Mouse (Mus musculus): ENCODE measurements around the gene Mtap. TPM values are rescaled to one million over a fixed set of nuclear protein-coding genes. Genes with fewer than 3 reads are reported as not detected.

Mtap gene
- total and polyA plus RNA-seq, 2 experiments from 2014 or later, result 8.1 to 18.0 TPM

GRCm38 (mm10) chr4:89172873-89173605, 36.1 kb downstream of the Mtap start:
- peak; percentile 92 for ATAC-seq
- H3K27ac ChIP-seq (ENCODE audit: low read depth, low read length), result no peak overlapping the region
- WGBS, result 80% methylated on average over 14 of the region's 14 CpGs

DNA sequence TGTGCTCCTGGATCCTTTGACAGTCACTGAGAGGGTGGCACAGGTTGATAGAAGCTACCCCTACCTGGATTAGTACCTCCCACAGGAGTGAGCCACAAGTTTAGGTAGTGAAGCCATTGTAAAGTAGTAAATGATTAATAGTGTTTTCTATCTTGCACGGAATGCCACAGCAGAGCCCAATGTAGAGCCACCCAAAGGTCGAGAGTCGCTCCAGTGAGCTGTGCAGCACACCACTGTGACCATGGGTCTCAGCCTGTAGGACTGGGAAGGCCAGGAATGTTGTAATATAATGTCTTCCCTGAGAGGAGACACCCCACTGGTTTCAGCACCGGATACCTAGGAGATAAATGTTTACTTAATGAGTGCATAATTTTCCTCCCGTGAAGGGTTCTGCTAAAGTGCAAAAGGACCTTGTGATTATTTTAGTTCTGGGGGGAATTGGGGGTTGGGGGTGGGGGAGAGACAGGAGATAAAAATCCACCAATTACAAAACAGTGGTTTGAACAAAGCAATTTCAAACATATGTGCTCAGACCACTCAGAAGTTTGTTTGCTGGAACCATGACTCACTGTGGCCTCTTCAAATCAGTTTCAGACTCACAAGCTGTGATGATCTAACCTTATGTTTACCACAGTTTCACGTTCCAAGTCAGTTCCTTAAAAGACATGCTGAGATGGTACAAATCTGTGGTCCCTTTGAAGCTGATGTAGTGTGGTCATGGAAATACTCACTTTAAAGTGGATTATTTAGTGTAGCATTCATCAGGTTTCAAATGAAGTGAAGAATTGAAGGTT, 40.8 kb downstream of the Mtap start:
- Histone ChIP-seq H3K4me3 (ENCODE audit: low read depth, low read length) (no peak overlapping the region), H3K36me3 (ENCODE audit: insufficient read depth) (peaks cover 25% of the 10 kb centered on the region), H3K9ac (no peak overlapping the region), H3K27ac (ENCODE audit: low read depth, low read length) (no peak overlapping the region), H3K4me2 (ENCODE audit: low read depth) (no peak overlapping the region), H3K4me1 (ENCODE audit: insufficient read depth) (no peaks in the 10 kb centered on the region), H3K27me3 (ENCODE audit: insufficient read depth, low read length) (no peaks in the 10 kb centered on the region), H3K9me3 (ENCODE audit: low read length) (no peaks in the 10 kb centered on the region)
- DNase-seq, result no peak
- ATAC-seq, result no peak
- TF ChIP-seq CTCF (IDR thresholded peaks at IDR 0.05; ENCODE audit: low read depth), result no peak
- 90% methylated on average over 6 of the region's 6 CpGs for WGBS

More at GRCm38 (mm10) chr4:89172873-89173605, 36.1 kb downstream of the Mtap start:
- no peak for TF ChIP-seq CTCF (IDR thresholded peaks at IDR 0.05; ENCODE audit: low read depth)
- Histone ChIP-seq H3K4me3 (ENCODE audit: low read depth, low read length) (no peak overlapping the region), H3K4me1 (ENCODE audit: insufficient read depth) (no peaks in the 10 kb centered on the region), H3K9me3 (ENCODE audit: low read length) (no peaks in the 10 kb centered on the region), H3K9ac (no peak overlapping the region), H3K36me3 (ENCODE audit: insufficient read depth) (peaks cover 12% of the 10 kb centered on the region), H3K4me2 (ENCODE audit: low read depth) (no peak overlapping the region), H3K27me3 (ENCODE audit: insufficient read depth, low read length) (no peaks in the 10 kb centered on the region)
- DNase-seq, result peak; percentile 43

DNA sequence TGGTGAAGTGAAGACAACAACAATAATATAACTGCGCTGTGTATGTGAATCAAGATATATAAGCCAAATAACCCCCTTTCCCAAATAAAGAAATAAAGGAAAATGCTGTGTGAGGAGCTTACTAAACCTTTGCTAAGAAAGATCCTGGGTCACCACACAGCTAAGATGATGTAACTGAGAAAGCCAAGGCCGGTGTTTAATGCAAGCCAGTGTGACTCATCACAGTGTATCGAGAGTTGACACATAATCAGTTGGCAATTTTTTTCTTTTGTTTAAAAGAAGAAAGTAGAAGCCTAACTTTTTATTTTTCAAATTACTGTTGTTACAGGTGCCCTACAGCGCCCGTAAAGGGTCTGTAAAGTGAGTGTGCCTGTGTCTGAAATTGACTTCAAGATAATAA, 43.2 kb downstream of the Mtap start:
- no peak overlapping the region for H3K4me3 ChIP-seq (ENCODE audit: low read depth, low read length)
- no peaks in the 10 kb centered on the region for H3K9me3 ChIP-seq (ENCODE audit: low read length)
- H3K36me3 ChIP-seq (ENCODE audit: insufficient read depth), result peaks cover 21% of the 10 kb centered on the region
- ATAC-seq (no peak), DNase-seq (no peak)
- H3K27ac ChIP-seq (ENCODE audit: low read depth, low read length), result no peak overlapping the region
- TF ChIP-seq CTCF (IDR thresholded peaks at IDR 0.05; ENCODE audit: low read depth), result no peak
- H3K9ac ChIP-seq, result no peak overlapping the region
- H3K4me2 ChIP-seq (ENCODE audit: low read depth), result no peak overlapping the region
- H3K27me3 ChIP-seq (ENCODE audit: insufficient read depth, low read length), result no peaks in the 10 kb centered on the region
- 97% methylated on average over 5 of the region's 5 CpGs for WGBS
- H3K4me1 ChIP-seq (ENCODE audit: insufficient read depth), result no peaks in the 10 kb centered on the region

DNA sequence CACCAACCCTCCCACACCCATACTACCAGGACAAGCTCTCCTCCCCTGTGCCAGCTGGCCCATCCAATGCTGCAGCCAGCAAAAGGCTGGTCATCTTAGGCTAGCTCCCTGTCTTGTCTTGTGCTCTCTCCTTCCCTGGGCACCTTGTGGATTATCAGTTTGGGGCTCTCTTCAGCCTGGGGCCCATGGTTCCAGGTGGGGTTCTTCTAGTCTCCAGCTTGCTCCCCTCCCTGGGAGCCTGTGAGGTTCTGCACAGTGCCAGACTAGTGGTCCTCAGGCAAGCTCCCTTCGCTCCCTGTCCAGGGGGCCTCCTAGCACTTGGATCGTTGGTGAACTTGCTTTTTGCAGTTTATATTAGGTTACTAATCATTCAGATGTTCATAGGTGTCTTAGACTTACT, 44.7 kb downstream of the Mtap start:
- no peak overlapping the region for H3K9ac ChIP-seq
- H3K36me3 ChIP-seq (ENCODE audit: insufficient read depth), result peaks cover 21% of the 10 kb centered on the region
- no peaks in the 10 kb centered on the region for H3K4me1 ChIP-seq (ENCODE audit: insufficient read depth)
- no peak for DNase-seq
- no peak for ATAC-seq
- H3K9me3 ChIP-seq (ENCODE audit: low read length), result no peaks in the 10 kb centered on the region
- H3K27ac ChIP-seq (ENCODE audit: low read depth, low read length), result no peak overlapping the region
- TF ChIP-seq CTCF (IDR thresholded peaks at IDR 0.05; ENCODE audit: low read depth), result no peak
- 95% methylated on average over 2 of the region's 2 CpGs for WGBS
- H3K27me3 ChIP-seq (ENCODE audit: insufficient read depth, low read length), result no peaks in the 10 kb centered on the region
- H3K4me3 ChIP-seq (ENCODE audit: low read depth, low read length), result no peak overlapping the region
- no peak overlapping the region for H3K4me2 ChIP-seq (ENCODE audit: low read depth)

GRCm38 (mm10) chr4:89182486-89182885, 45.6 kb downstream of the Mtap start:
- Histone ChIP-seq H3K4me2 (ENCODE audit: low read depth) (no peak overlapping the region), H3K9me3 (ENCODE audit: low read length) (no peaks in the 10 kb centered on the region), H3K36me3 (ENCODE audit: insufficient read depth) (peaks cover 17% of the 10 kb centered on the region; the same call in 1 of the 2 replicates), H3K27ac (ENCODE audit: low read depth, low read length) (no peak overlapping the region), H3K9ac (no peak overlapping the region), H3K27me3 (ENCODE audit: insufficient read depth, low read length) (no peaks in the 10 kb centered on the region), H3K4me3 (ENCODE audit: low read depth, low read length) (no peak overlapping the region), H3K4me1 (ENCODE audit: insufficient read depth) (no peaks in the 10 kb centered on the region)
- no peak for DNase-seq
- 96% methylated on average over 3 of the region's 3 CpGs for WGBS
- no peak for TF ChIP-seq CTCF (IDR thresholded peaks at IDR 0.05; ENCODE audit: low read depth)
- no peak for ATAC-seq

GRCm38 (mm10) chr4:89195481-89195880, 58.6 kb downstream of the Mtap start:
- H3K4me3 ChIP-seq (ENCODE audit: low read depth, low read length), result no peak overlapping the region
- H3K36me3 ChIP-seq (ENCODE audit: insufficient read depth), result no peaks in the 10 kb centered on the region
- no peak overlapping the region for H3K4me2 ChIP-seq (ENCODE audit: low read depth)
- TF ChIP-seq CTCF (IDR thresholded peaks at IDR 0.05; ENCODE audit: low read depth), result no peak
- no peak for ATAC-seq
- H3K4me1 ChIP-seq (ENCODE audit: insufficient read depth), result no peaks in the 10 kb centered on the region
- H3K9me3 ChIP-seq (ENCODE audit: low read length), result no peaks in the 10 kb centered on the region
- no peak for DNase-seq
- H3K9ac ChIP-seq, result no peak overlapping the region
- no peak overlapping the region for H3K27ac ChIP-seq (ENCODE audit: low read depth, low read length)
- H3K27me3 ChIP-seq (ENCODE audit: insufficient read depth, low read length), result no peaks in the 10 kb centered on the region
- WGBS, result 85% methylated on average over 4 of the region's 4 CpGs

GRCm38 (mm10) chr4:89197128-89197527, 60.2 kb downstream of the Mtap start:
- H3K4me3 ChIP-seq (ENCODE audit: low read depth, low read length), result no peak overlapping the region
- H3K4me1 ChIP-seq (ENCODE audit: insufficient read depth), result no peaks in the 10 kb centered on the region
- no peak overlapping the region for H3K9ac ChIP-seq
- no peak overlapping the region for H3K27ac ChIP-seq (ENCODE audit: low read depth, low read length)
- H3K4me2 ChIP-seq (ENCODE audit: low read depth), result no peak overlapping the region
- no peak for ATAC-seq
- H3K27me3 ChIP-seq (ENCODE audit: insufficient read depth, low read length), result no peaks in the 10 kb centered on the region
- H3K36me3 ChIP-seq (ENCODE audit: insufficient read depth), result no peaks in the 10 kb centered on the region
- H3K9me3 ChIP-seq (ENCODE audit: low read length), result no peaks in the 10 kb centered on the region
- DNase-seq, result no peak
- TF ChIP-seq CTCF (IDR thresholded peaks at IDR 0.05; ENCODE audit: low read depth), result no peak

Data from forebrain, postnatal 0 days (tissue).